Mouse (Mus musculus) c-Kit-negative CD71-positive TER-119-positive erythroid progenitor cells, embryonic 14.5 days (primary cell): ENCODE measurements around the gene Sp8.

ENCODE experiments used
- DNase-seq: peaks from one replicate; pipeline ENCODE4 v3.0.0-alpha.2; 2013; ENCODE audit warnings: low read depth, low spot score

Sp8 gene

GRCm38 (mm10) chr12:118846221-118846620 lies at the start of gene Sp8:
Gene Sp8 (plus strand): TSS chr12:118846329.
- DNase-seq = no peak

- DNase-seq = no peak
Measured at GRCm38 (mm10) chr12:118811328-118811961, 34.7 kb upstream of the Sp8 start.

GRCm38 (mm10) chr12:118814561-118814960 lies 31.6 kb upstream of the Sp8 start:
- DNase-seq = no peak

GRCm38 (mm10) chr12:118816156-118816555 lies 30.0 kb upstream of the Sp8 start:
- no peak for DNase-seq

- DNase-seq = no peak
Measured at GRCm38 (mm10) chr12:118829881-118830280, 16.2 kb upstream of the Sp8 start.

- no peak for DNase-seq
Measured at GRCm38 (mm10) chr12:118836411-118837341, 9.5 kb upstream of the Sp8 start.

GRCm38 (mm10) chr12:118837361-118837760 lies 8.8 kb upstream of the Sp8 start:
- no peak for DNase-seq

GRCm38 (mm10) chr12:118838260-118838659 lies 7.9 kb upstream of the Sp8 start:
- no peak for DNase-seq

GRCm38 (mm10) chr12:118839398-118839797 lies 6.7 kb upstream of the Sp8 start:
- no peak for DNase-seq

GRCm38 (mm10) chr12:118840301-118840700 lies 5.8 kb upstream of the Sp8 start:
- DNase-seq = no peak

GRCm38 (mm10) chr12:118840861-118841260 lies 5.3 kb upstream of the Sp8 start:
- no peak for DNase-seq

- no peak for DNase-seq
Measured at GRCm38 (mm10) chr12:118841381-118841922, 4.7 kb upstream of the Sp8 start.

GRCm38 (mm10) chr12:118841971-118842550 lies 4.1 kb upstream of the Sp8 start:
- no peak for DNase-seq

- DNase-seq = no peak
Measured at GRCm38 (mm10) chr12:118842671-118843411, 3.3 kb upstream of the Sp8 start.

- DNase-seq = no peak
Measured at GRCm38 (mm10) chr12:118844111-118844510, 2.0 kb upstream of the Sp8 start.

- no peak for DNase-seq
Measured at GRCm38 (mm10) chr12:118844841-118845240, 1.3 kb upstream of the Sp8 start.

- DNase-seq = no peak
Measured at GRCm38 (mm10) chr12:118845351-118845750, 778 bp upstream of the Sp8 start.

GRCm38 (mm10) chr12:118846649-118847321 lies 656 bp downstream of the Sp8 start:
- no peak for DNase-seq

GRCm38 (mm10) chr12:118847381-118847780 lies 1.3 kb downstream of the Sp8 start:
- DNase-seq = no peak

- no peak for DNase-seq
Measured at GRCm38 (mm10) chr12:118847861-118848495, 1.8 kb downstream of the Sp8 start.
